27 mouse cellular contexts compared by ENCODE assay signal in genomic region chr4:106720631-106721030, GRCm38 (mm10). TPM values are rescaled to one million over a fixed set of nuclear protein-coding genes. Genes with fewer than 3 reads are reported as not detected.
A peak's percentile ranks its signal among the peaks of the same experiment; 100 is the strongest.
DNase-seq lines count a peak whose midpoint lies in the region; ATAC-seq and TF ChIP-seq lines count a peak whose summit lies in the region.
"Had no signal": no experiment of that assay in that cellular context is flagged by ENCODE, and none has a peak within 500 bp of the region (broad histone marks: within the 10 kb centered on the region; RNA-seq: fewer than 3 reads in every experiment).

No protein-coding gene starts in this region.

- no peaks in the 10 kb centered on the region for H3K9me3 ChIP-seq in kidney, embryonic 15.5 days (replicated peaks)
- H3K9me3 ChIP-seq in liver, embryonic 11.5 days (ENCODE audit: control insufficient read depth, low read length): no peaks in the 10 kb centered on the region
- H3K9me3 ChIP-seq in hindbrain, postnatal 0 days (ENCODE audit: low read length): no peaks in the 10 kb centered on the region
- H3K9me3 ChIP-seq: embryonic facial prominence, embryonic 15.5 days; heart, embryonic 15.5 days; liver, embryonic 15.5 days; lung, embryonic 15.5 days; megakaryocyte, embryonic 14.5 days; midbrain, embryonic 13.5 days had no signal

- H3K27ac ChIP-seq in kidney, embryonic 15.5 days: no peak overlapping the region
- H3K27ac ChIP-seq in liver, adult 2 months (replicated peaks; ENCODE audit: insufficient read depth, low read depth, low read length): no peak overlapping the region
- no peak overlapping the region for H3K27ac ChIP-seq in liver, embryonic 11.5 days (ENCODE audit: low read depth, low read length)
- no peak overlapping the region for H3K27ac ChIP-seq in hindbrain, postnatal 0 days
- H3K27ac ChIP-seq: embryonic facial prominence, embryonic 15.5 days; heart, embryonic 15.5 days; hindbrain, embryonic 14.5 days; liver, embryonic 15.5 days; lung, embryonic 15.5 days; midbrain, embryonic 13.5 days; stomach, postnatal 0 days had no signal

- H3K9ac ChIP-seq in kidney, embryonic 15.5 days: no peak overlapping the region
- H3K9ac ChIP-seq in liver, adult 2 months (ENCODE audit: low read depth, low read length): no peak overlapping the region
- no peak overlapping the region for H3K9ac ChIP-seq in liver, embryonic 11.5 days (ENCODE audit: low read depth, low read length)
- no peak overlapping the region for H3K9ac ChIP-seq in hindbrain, postnatal 0 days (replicated peaks; ENCODE audit: low read length)
- H3K9ac ChIP-seq: embryonic facial prominence, embryonic 15.5 days; heart, embryonic 15.5 days; hindbrain, embryonic 14.5 days; liver, embryonic 15.5 days; lung, embryonic 15.5 days; midbrain, embryonic 13.5 days had no signal

- no peak overlapping the region for H3K4me3 ChIP-seq in kidney, embryonic 15.5 days (replicated peaks)
- no peak overlapping the region for H3K4me3 ChIP-seq in liver, adult 2 months (ENCODE audit: insufficient read depth, low read depth, low read length)
- no peak overlapping the region for H3K4me3 ChIP-seq in liver, embryonic 11.5 days (ENCODE audit: low read depth, low read length)
- no peak overlapping the region for H3K4me3 ChIP-seq in hindbrain, postnatal 0 days (ENCODE audit: low read length)
- H3K4me3 ChIP-seq: embryonic facial prominence, embryonic 15.5 days; heart, embryonic 15.5 days; liver, embryonic 15.5 days; lung, embryonic 15.5 days; megakaryocyte, embryonic 14.5 days; midbrain, embryonic 13.5 days had no signal

- no peak overlapping the region for H3K4me2 ChIP-seq in kidney, embryonic 15.5 days
- H3K4me2 ChIP-seq in liver, embryonic 11.5 days: no peak overlapping the region
- H3K4me2 ChIP-seq in hindbrain, postnatal 0 days (ENCODE audit: low read depth, low read length): no peak overlapping the region
- H3K4me2 ChIP-seq: embryonic facial prominence, embryonic 15.5 days; heart, embryonic 15.5 days; hindbrain, embryonic 14.5 days; liver, embryonic 15.5 days; lung, embryonic 15.5 days; midbrain, embryonic 13.5 days had no signal

- no peaks in the 10 kb centered on the region for H3K4me1 ChIP-seq in kidney, embryonic 15.5 days
- H3K4me1 ChIP-seq in liver, adult 2 months (ENCODE audit: control insufficient read depth, insufficient read depth, low read length): no peaks in the 10 kb centered on the region
- no peaks in the 10 kb centered on the region for H3K4me1 ChIP-seq in liver, embryonic 11.5 days (replicated peaks; ENCODE audit: control insufficient read depth, insufficient read depth, low read length)
- no peaks in the 10 kb centered on the region for H3K4me1 ChIP-seq in hindbrain, postnatal 0 days (ENCODE audit: insufficient read depth, low read length)
- H3K4me1 ChIP-seq: embryonic facial prominence, embryonic 15.5 days; heart, embryonic 15.5 days; liver, embryonic 15.5 days; lung, embryonic 15.5 days; midbrain, embryonic 13.5 days had no signal

- no peak for TF ChIP-seq POLR2A in liver, adult 2 months (IDR thresholded peaks at IDR 0.05; ENCODE audit: extremely low read depth, insufficient read depth, low read length)

- H3K36me3 ChIP-seq in kidney, embryonic 15.5 days: no peaks in the 10 kb centered on the region
- no peaks in the 10 kb centered on the region for H3K36me3 ChIP-seq in liver, adult 2 months (ENCODE audit: control insufficient read depth, insufficient read depth, low read length)
- H3K36me3 ChIP-seq in liver, embryonic 11.5 days (ENCODE audit: control insufficient read depth, insufficient read depth, low read length): no peaks in the 10 kb centered on the region
- H3K36me3 ChIP-seq in hindbrain, postnatal 0 days (ENCODE audit: insufficient read depth, low read length): no peaks in the 10 kb centered on the region
- H3K36me3 ChIP-seq: embryonic facial prominence, embryonic 15.5 days; heart, embryonic 15.5 days; liver, embryonic 15.5 days; lung, embryonic 15.5 days; midbrain, embryonic 13.5 days had no signal

- peak; percentile 16 to 39 for DNase-seq in cerebellum, adult 18-20 months
- DNase-seq in kidney, adult 11 months: peak; percentile 39
- peak; percentile 32 for DNase-seq in liver, adult 2 months (ENCODE audit: extremely low read depth, low read depth, low spot score)
- no peak for DNase-seq in liver, embryonic 11.5 days (ENCODE audit: low spot score)
- DNase-seq in hindbrain, postnatal 0 days (ENCODE audit: low spot score): no peak
- DNase-seq: adrenal gland, postnatal 14 days; heart, postnatal 4 days; layer of hippocampus, adult 9-11 months; lung, postnatal 36 days; thymus, adult 2 months; thymus, postnatal 4 days had no signal

- 85% methylated on average over 4 of the region's 4 CpGs for WGBS in kidney, embryonic 15.5 days
- WGBS in liver, adult 2 months: 36% methylated on average over 4 of the region's 4 CpGs
- 83% methylated on average over 4 of the region's 4 CpGs for WGBS in liver, embryonic 11.5 days
- 73% methylated on average over 4 of the region's 4 CpGs for WGBS in hindbrain, postnatal 0 days

- ATAC-seq in cerebellum, adult (ENCODE audit: insufficient number of reproducible peaks, low FRiP score, low TSS enrichment): no peak
- ATAC-seq in kidney, embryonic 15.5 days (replicated peaks; ENCODE audit: low FRiP score): no peak
- no peak for ATAC-seq in liver, embryonic 11.5 days (replicated peaks; ENCODE audit: low FRiP score)
- no peak for ATAC-seq in hindbrain, postnatal 0 days
- ATAC-seq: forebrain, embryonic 14.5 days; midbrain, embryonic 13.5 days had no signal

- peaks cover under 1% of the 10 kb centered on the region; the same call in 1 of the 2 replicates for H3K27me3 ChIP-seq in kidney, embryonic 15.5 days
- H3K27me3 ChIP-seq in liver, adult 2 months (ENCODE audit: control insufficient read depth, insufficient read depth, low read length): no peaks in the 10 kb centered on the region
- H3K27me3 ChIP-seq in liver, embryonic 11.5 days (replicated peaks; ENCODE audit: control insufficient read depth, insufficient read depth, low read length): no peaks in the 10 kb centered on the region
- H3K27me3 ChIP-seq in hindbrain, postnatal 0 days (ENCODE audit: insufficient read depth, low read length): no peaks in the 10 kb centered on the region
- H3K27me3 ChIP-seq: embryonic facial prominence, embryonic 15.5 days; lung, embryonic 15.5 days; midbrain, embryonic 13.5 days had no signal

- TF ChIP-seq CTCF in liver, adult 2 months (IDR thresholded peaks at IDR 0.05; ENCODE audit: low read depth, low read length): no peak
- no peak for TF ChIP-seq CTCF in hindbrain, postnatal 0 days (IDR thresholded peaks at IDR 0.05; ENCODE audit: low read depth)

- H3K79me2 ChIP-seq in liver, adult 2 months (ENCODE audit: control insufficient read depth, insufficient read depth, low read length): no peaks in the 10 kb centered on the region

RNA-seq across cellular contexts. Expression of gene Mroh7, which starts 10.1 kb away (rescaled TPM):
- 0.52 and 0.57 TPM in 2 replicates for polyA plus RNA-seq in kidney, embryonic 15.5 days (2015; fragmentation: Nextera tagmentation; extraction: Ambion mirVana)
- total RNA-seq in liver, adult 2 months (2014; rRNA removed): under 0.01 and 0.27 TPM in 2 replicates
- polyA plus RNA-seq in liver, adult 2 months (2012; rRNA removed): 0.27 and 0.69 TPM in 2 replicates
- 0.22 TPM in 2 replicates for polyA plus RNA-seq in liver, embryonic 11.5 days (2014; fragmentation: Nextera tagmentation; extraction: Ambion mirVana)
- 0.68 and 0.99 TPM in 2 replicates for total RNA-seq in hindbrain, postnatal 0 days (2014; rRNA removed)
- polyA plus RNA-seq in hindbrain, postnatal 0 days (2015; fragmentation: Nextera tagmentation; extraction: Ambion mirVana): 0.59 and 0.98 TPM in 2 replicates
- total RNA-seq: common myeloid progenitor, adult 5-6 weeks had no signal
- polyA plus RNA-seq: neural tube, embryonic 11.5 days had no signal

RNA-seq across cellular contexts. Expression of gene Fam151a, which starts 13.1 kb away (rescaled TPM):
- polyA plus RNA-seq in kidney, embryonic 15.5 days (2015; fragmentation: Nextera tagmentation; extraction: Ambion mirVana): 5.3 and 5.7 TPM in 2 replicates
- total RNA-seq in liver, adult 2 months (2014; rRNA removed): 0.07 TPM in 1 of 2 replicates, not detected in the other
- not detected in 2 replicates for polyA plus RNA-seq in liver, adult 2 months (2012; rRNA removed)
- polyA plus RNA-seq in liver, embryonic 11.5 days (2014; fragmentation: Nextera tagmentation; extraction: Ambion mirVana): 0.11 TPM in 1 of 2 replicates, not detected in the other
- total RNA-seq in hindbrain, postnatal 0 days (2014; rRNA removed): not detected in 2 replicates
- not detected in 2 replicates for polyA plus RNA-seq in hindbrain, postnatal 0 days (2015; fragmentation: Nextera tagmentation; extraction: Ambion mirVana)
- total RNA-seq: adrenal gland, postnatal 14 days; common myeloid progenitor, adult 5-6 weeks; left cerebral cortex, adult 18-20 months; left cerebral cortex, postnatal 36 days had no signal
- polyA plus RNA-seq: forebrain, embryonic 14.5 days; frontal cortex, adult 2 months; hindbrain, embryonic 14.5 days; liver, embryonic 15.5 days; midbrain, embryonic 13.5 days; neural tube, embryonic 11.5 days had no signal

RNA-seq across cellular contexts. Expression of gene Ttc4, which starts 41.9 kb away (rescaled TPM):
- 98.1 and 104 TPM in 2 replicates for polyA plus RNA-seq in kidney, embryonic 15.5 days (2015; fragmentation: Nextera tagmentation; extraction: Ambion mirVana)
- 22.4 and 23.4 TPM in 2 replicates for total RNA-seq in liver, adult 2 months (2014; rRNA removed)
- 21.2 and 24.2 TPM in 2 replicates for polyA plus RNA-seq in liver, adult 2 months (2012; rRNA removed)
- 72.3 and 74.8 TPM in 2 replicates for polyA plus RNA-seq in liver, embryonic 11.5 days (2014; fragmentation: Nextera tagmentation; extraction: Ambion mirVana)
- 106 and 118 TPM in 2 replicates for total RNA-seq in hindbrain, postnatal 0 days (2014; rRNA removed)
- polyA plus RNA-seq in hindbrain, postnatal 0 days (2015; fragmentation: Nextera tagmentation; extraction: Ambion mirVana): 83.0 and 84.0 TPM in 2 replicates

Comparison
In these comparisons a context has a peak if more than half of its experiments do, and no peak if none do; other contexts are left out.
1. DNase-seq: peak in cerebellum, adult 18-20 months (2 of 2), kidney, adult 11 months (single experiment) and liver, adult 2 months (single experiment); none in liver, embryonic 11.5 days (single experiment) and hindbrain, postnatal 0 days (single experiment).